Mouse (Mus musculus): Measurements from ENCODE around the gene Mycs. TPM values are rescaled to one million over a fixed set of nuclear protein-coding genes. Genes with fewer than 3 reads are reported as not detected.

Gene Mycs
- total RNA-seq (2021) = not detected
- long read RNA-seq, experiment 1 = 0 reads
- long read RNA-seq, experiment 2 = 0 reads

DNA sequence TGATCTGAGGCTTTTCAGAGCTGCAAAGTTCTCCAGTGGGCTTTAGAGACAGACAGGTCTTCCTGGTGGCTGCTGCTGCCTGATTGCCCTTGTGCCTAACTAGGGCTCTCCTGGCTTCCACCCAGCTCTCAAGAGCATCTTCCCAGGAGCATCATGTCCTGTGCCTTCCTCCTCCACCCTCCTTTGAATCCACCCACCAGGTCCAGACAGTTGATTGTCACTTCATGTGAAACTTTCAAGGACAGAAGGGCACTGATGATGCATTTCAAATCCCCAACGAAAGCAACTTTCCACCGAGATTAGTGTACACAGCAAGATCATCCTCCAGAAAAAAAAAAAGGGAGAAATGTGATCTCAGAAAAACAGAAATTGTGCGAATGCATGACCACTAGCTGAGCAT is at the start of gene Mycs:
Gene Mycs (minus strand): TSS at position 101 of the 400 bp plus-strand sequence.
- intact Hi-C loops (cut with DNase I) = no loop called here
- DNase-seq (ENCODE audit: extremely low spot score in 1 of 2, low spot score in 2 of 2) = no peak
- Histone ChIP-seq H3K27ac (no peak within 1 kb of the TSS), H3K4me3 (0 out of 2 replicates have a peak within 1 kb of the TSS, but pooled peaks have one; percentile 4)
- TF ChIP-seq CTCF (IDR thresholded peaks at IDR 0.05) = no peak

DNA sequence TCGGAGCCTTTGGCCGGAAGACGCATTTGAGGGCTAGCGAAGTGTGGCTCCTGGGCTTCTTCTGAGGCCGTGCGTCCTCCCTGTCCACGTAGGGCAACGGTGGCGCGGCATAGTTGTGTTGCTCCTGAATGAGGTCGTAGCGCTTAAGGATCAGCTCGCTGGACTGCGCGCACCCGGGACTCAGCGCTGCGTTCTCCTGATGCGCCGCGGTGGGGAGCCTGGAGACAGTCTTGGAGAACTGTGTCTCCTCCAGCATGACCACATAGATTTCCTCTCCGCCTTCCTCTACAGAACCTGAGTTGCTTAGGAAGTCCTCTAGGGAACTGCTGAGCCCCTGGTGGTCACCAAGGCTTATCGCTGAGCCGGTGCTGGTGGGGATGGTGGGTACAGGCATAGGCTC is 1.0 kb downstream of the Mycs start:
- no peak; the same call in 1 of the 2 replicates for TF ChIP-seq CTCF (IDR thresholded peaks at IDR 0.05)
- Histone ChIP-seq H3K4me3 (no peak overlapping the region), H3K27ac (no peak overlapping the region)
- intact Hi-C loops (cut with DNase I) = no loop called here
- peak; percentile 8 to 21 for DNase-seq (ENCODE audit: extremely low spot score in 1 of 2, low spot score in 2 of 2)

Other genes with a start within 250 kb of the Mycs start
- not detected for gene Btbd35f7, start 199.8 kb upstream of the Mycs start, total RNA-seq (2021)